Mouse (Mus musculus): Measurements from ENCODE around the gene Gm5114. TPM values are rescaled to one million over a fixed set of nuclear protein-coding genes. Genes with fewer than 3 reads are reported as not detected.
"Not testable (repeated sequence)": the region's sequence is repeated elsewhere in the genome, so short reads cannot be mapped to it uniquely, and the experiment has no call there.

The Gm5114 gene
- polyA plus RNA-seq (2012; rRNA removed), result not detected in 2 replicates

GRCm38 (mm10) chr7:39413060-39413459 lies at the start of gene Gm5114:
Gene Gm5114, minus strand, starts transcription at chr7:39413160.
- not testable (repeated sequence) for H3K4me3 ChIP-seq (ENCODE audit: low read depth, low read length); H3K27me3 ChIP-seq (ENCODE audit: control insufficient read depth, insufficient read depth, low read length); H3K4me1 ChIP-seq (ENCODE audit: control insufficient read depth, insufficient read depth, insufficient read length, low read length); H3K27ac ChIP-seq (ENCODE audit: insufficient read depth, low read depth, low read length); H3K36me3 ChIP-seq (ENCODE audit: control insufficient read depth, insufficient read depth, low read length)
- WGBS, result 34% methylated on average over 1 of the region's 1 CpGs

GRCm38 (mm10) chr7:39455806-39456205 lies 42.8 kb upstream of the Gm5114 start:
- no peak for TF ChIP-seq CTCF (IDR thresholded peaks at IDR 0.05; ENCODE audit: extremely low read depth, insufficient read length, insufficient replicate concordance, low read depth, low read length)
- no peak for TF ChIP-seq POLR2A (IDR thresholded peaks at IDR 0.05; ENCODE audit: low read depth, low read length)
- no peak overlapping the region for H3K27ac ChIP-seq (ENCODE audit: insufficient read depth, low read depth, low read length)
- no peaks in the 10 kb centered on the region; the same call in 1 of the 2 replicates for H3K4me1 ChIP-seq (ENCODE audit: control insufficient read depth, insufficient read depth, insufficient read length, low read length)
- H3K27me3 ChIP-seq (ENCODE audit: control insufficient read depth, insufficient read depth, low read length), result no peaks in the 10 kb centered on the region
- peaks cover 4% of the 10 kb centered on the region; the same call in 1 of the 2 replicates for H3K36me3 ChIP-seq (ENCODE audit: control insufficient read depth, insufficient read depth, low read length)
- 40% methylated on average over 6 of the region's 6 CpGs for WGBS
- H3K4me3 ChIP-seq (ENCODE audit: low read depth, low read length), result no peak overlapping the region

DNA sequence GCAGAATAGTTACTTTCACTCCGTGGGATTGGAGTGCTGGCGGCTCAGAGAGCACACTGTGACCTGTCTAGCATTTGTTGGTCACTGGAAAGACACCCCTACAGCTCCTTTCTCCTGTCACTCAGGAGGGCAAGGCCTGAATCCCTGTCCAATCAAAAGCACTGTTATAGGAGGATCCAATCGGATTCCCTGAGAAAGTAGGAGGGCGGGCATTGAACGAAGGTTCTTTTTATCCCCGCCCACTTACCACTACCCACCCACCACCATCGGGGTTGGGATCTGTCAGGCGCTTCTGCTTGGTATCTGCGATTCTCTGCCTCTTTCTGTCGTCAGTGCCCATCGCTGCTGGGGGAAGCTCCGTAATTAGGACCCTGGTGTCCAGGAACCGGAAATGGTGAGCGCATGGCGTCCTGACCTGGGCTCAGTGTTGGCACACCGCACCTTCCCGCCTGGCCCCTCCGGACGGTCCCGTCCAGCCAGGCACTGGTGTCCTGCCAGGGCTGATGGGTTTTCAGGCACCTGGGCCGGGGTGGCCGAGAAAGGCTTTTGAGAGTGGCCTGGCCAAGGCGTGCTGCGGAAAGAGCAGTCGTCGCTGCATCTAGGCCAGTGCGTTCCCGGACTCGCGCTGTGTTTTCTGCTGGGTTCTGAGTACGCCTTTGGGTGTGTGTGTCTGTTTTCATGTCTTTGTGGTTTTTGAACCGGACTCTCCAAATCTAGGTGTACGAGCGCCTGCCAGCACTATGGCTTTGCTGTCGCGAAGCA lies 36.5 kb upstream of the Gm5114 start:
- no peaks in the 10 kb centered on the region for H3K27me3 ChIP-seq (ENCODE audit: control insufficient read depth, insufficient read depth, low read length)
- peak overlapping the region; percentile 70 for H3K4me3 ChIP-seq (ENCODE audit: low read depth, low read length)
- H3K36me3 ChIP-seq (ENCODE audit: control insufficient read depth, insufficient read depth, low read length), result no peaks in the 10 kb centered on the region
- WGBS, result 2% methylated on average over 36 of the region's 36 CpGs
- no peak for TF ChIP-seq POLR2A (IDR thresholded peaks at IDR 0.05; ENCODE audit: low read depth, low read length)
- TF ChIP-seq CTCF (IDR thresholded peaks at IDR 0.05; ENCODE audit: extremely low read depth, insufficient read length, insufficient replicate concordance, low read depth, low read length), result no peak
- peak overlapping the region; percentile 3; the same call in 1 of the 2 replicates for H3K27ac ChIP-seq (ENCODE audit: insufficient read depth, low read depth, low read length)
- H3K4me1 ChIP-seq (ENCODE audit: control insufficient read depth, insufficient read depth, insufficient read length, low read length), result peaks cover 5% of the 10 kb centered on the region; the same call in 1 of the 2 replicates

DNA sequence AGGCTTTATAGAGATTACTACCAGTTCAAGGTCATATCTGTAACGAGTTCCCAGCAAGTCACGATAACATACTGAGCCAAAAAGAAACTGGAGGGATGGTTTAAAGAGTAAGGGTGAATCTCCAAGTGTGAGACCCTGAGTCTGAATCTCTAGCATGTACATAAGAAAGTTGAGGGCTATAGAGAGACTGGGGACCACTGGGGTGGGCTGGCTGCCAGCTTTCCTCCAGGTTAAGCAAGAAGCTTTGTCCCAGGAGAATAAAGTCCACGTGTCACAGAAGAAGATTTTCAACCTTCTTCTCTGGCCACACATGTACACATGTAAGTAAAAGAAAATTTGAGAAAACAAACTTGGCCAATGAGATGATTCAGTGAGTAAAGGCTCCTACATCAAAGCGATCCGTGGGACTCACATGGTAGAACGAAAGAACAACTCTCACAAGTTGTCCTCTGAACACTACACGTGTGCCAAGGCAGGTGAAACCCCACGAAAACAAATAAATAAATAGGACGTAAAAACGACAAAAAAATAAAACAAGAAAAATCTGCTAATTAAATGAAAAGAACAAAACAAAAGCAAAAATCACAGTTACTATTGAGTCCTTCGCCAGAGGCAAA lies 35.8 kb upstream of the Gm5114 start:
- no peak for TF ChIP-seq CTCF (IDR thresholded peaks at IDR 0.05; ENCODE audit: extremely low read depth, insufficient read length, insufficient replicate concordance, low read depth, low read length)
- no peak for TF ChIP-seq POLR2A (IDR thresholded peaks at IDR 0.05; ENCODE audit: low read depth, low read length)
- no peaks in the 10 kb centered on the region for H3K27me3 ChIP-seq (ENCODE audit: control insufficient read depth, insufficient read depth, low read length)
- 20% methylated on average over 11 of the region's 11 CpGs for WGBS
- H3K4me1 ChIP-seq (ENCODE audit: control insufficient read depth, insufficient read depth, insufficient read length, low read length), result peaks cover 5% of the 10 kb centered on the region; the same call in 1 of the 2 replicates
- no peak overlapping the region for H3K27ac ChIP-seq (ENCODE audit: insufficient read depth, low read depth, low read length)
- H3K36me3 ChIP-seq (ENCODE audit: control insufficient read depth, insufficient read depth, low read length), result no peaks in the 10 kb centered on the region
- peak overlapping the region; percentile 70 for H3K4me3 ChIP-seq (ENCODE audit: low read depth, low read length)

DNA sequence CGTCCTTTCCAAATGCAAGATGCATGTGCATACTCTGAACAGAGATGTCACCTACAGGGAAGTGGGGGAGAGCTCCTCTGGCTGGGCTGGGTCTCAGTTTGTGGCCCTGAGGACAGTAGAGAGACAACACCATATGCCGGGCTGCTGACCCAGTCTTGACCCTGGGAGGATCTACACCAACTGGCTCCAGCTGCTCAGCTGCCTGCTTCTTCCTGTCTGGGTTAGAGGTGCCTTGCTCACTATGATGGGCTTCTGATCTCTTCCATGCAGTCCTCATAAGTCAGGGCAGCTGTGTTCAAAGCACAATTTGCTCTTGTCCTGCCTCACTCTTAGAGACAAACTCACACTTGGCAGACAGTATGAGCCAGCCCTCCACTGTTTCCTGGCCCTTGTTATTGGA lies 28.3 kb upstream of the Gm5114 start:
- no peak overlapping the region for H3K4me3 ChIP-seq (ENCODE audit: low read depth, low read length)
- WGBS, result 42% methylated on average over 2 of the region's 2 CpGs
- no peak for TF ChIP-seq POLR2A (IDR thresholded peaks at IDR 0.05; ENCODE audit: low read depth, low read length)
- no peak for TF ChIP-seq CTCF (IDR thresholded peaks at IDR 0.05; ENCODE audit: extremely low read depth, insufficient read length, insufficient replicate concordance, low read depth, low read length)
- H3K27me3 ChIP-seq (ENCODE audit: control insufficient read depth, insufficient read depth, low read length), result no peaks in the 10 kb centered on the region; the same call in 1 of the 2 replicates
- H3K27ac ChIP-seq (ENCODE audit: insufficient read depth, low read depth, low read length), result no peak overlapping the region
- no peaks in the 10 kb centered on the region for H3K36me3 ChIP-seq (ENCODE audit: control insufficient read depth, insufficient read depth, low read length)
- H3K4me1 ChIP-seq (ENCODE audit: control insufficient read depth, insufficient read depth, insufficient read length, low read length), result no peaks in the 10 kb centered on the region

- H3K27me3 ChIP-seq (ENCODE audit: control insufficient read depth, insufficient read depth, low read length), result no peaks in the 10 kb centered on the region; the same call in 1 of the 2 replicates
- H3K4me3 ChIP-seq (ENCODE audit: low read depth, low read length), result no peak overlapping the region
- no peak overlapping the region for H3K27ac ChIP-seq (ENCODE audit: insufficient read depth, low read depth, low read length)
- no peaks in the 10 kb centered on the region for H3K4me1 ChIP-seq (ENCODE audit: control insufficient read depth, insufficient read depth, insufficient read length, low read length)
- TF ChIP-seq POLR2A (IDR thresholded peaks at IDR 0.05; ENCODE audit: low read depth, low read length), result no peak
- no peak for TF ChIP-seq CTCF (IDR thresholded peaks at IDR 0.05; ENCODE audit: extremely low read depth, insufficient read length, insufficient replicate concordance, low read depth, low read length)
- WGBS, result 79% methylated on average over 4 of the region's 4 CpGs
- no peaks in the 10 kb centered on the region for H3K36me3 ChIP-seq (ENCODE audit: control insufficient read depth, insufficient read depth, low read length)
These were observed 27.4 kb upstream of the Gm5114 start for GRCm38 (mm10) chr7:39440362-39440761.

Other genes with a start within 250 kb of the Gm5114 start
- gene Zfp619, start 104.6 kb upstream of the Gm5114 start, polyA plus RNA-seq (2012; rRNA removed), result 0.03 and 0.04 TPM in 2 replicates

All from small intestine, adult 2 months (tissue).